Mouse (Mus musculus): ENCODE results near the gene Disp2.

DNA sequence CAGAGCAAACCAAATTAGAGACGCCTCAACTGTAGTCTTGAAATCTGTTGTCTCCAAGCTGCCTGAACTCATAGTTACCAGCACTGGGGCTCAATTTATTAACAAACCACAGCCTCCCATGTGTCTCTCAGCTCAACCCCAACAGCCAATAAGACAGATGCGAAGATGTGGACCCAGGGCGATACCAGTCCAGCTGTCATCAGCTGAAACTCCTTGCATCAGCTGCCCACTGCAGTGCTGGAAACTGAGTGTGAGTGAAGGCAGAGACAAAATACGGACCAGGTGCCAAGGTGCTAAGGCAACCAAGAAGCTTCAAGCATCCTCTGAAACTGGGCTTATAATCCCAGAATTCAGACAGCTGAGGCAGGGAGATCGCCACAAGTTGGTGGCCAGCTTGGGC lies 47.5 kb upstream of the Disp2 start:
- TF ChIP-seq GATA1 (IDR thresholded peaks at IDR 0.05; ENCODE audit: low read depth, low read length) (no peak), CTCF (IDR thresholded peaks at IDR 0.05 in 2 of 3, conservative IDR thresholded peaks at IDR 0.05 in 1 of 3; ENCODE audit: control insufficient read depth in 1 of 3, insufficient read depth in 1 of 3, low read depth in 2 of 3, low read length in 3 of 3, poor library complexity in 1 of 3, severe bottlenecking in 1 of 3) (no peak), KAT2A (conservative IDR thresholded peaks at IDR 0.05; ENCODE audit: low read depth, low read length) (no peak), ZKSCAN1 (IDR thresholded peaks at IDR 0.05; ENCODE audit: low read depth, low read length) (no peak), POLR2A (IDR thresholded peaks at IDR 0.05; ENCODE audit: control insufficient read depth in 1 of 2, insufficient read depth in 1 of 2, low read depth in 1 of 2, low read length in 2 of 2, poor library complexity in 1 of 2) (no peak), SMC3 (IDR thresholded peaks at IDR 0.05; ENCODE audit: low read depth, low read length) (no peak), CHD2 (IDR thresholded peaks at IDR 0.05; ENCODE audit: low read length) (no peak)

Measured in MEL (cell line).